22 mouse cellular contexts compared by ENCODE assay signal in the genomic region with DNA sequence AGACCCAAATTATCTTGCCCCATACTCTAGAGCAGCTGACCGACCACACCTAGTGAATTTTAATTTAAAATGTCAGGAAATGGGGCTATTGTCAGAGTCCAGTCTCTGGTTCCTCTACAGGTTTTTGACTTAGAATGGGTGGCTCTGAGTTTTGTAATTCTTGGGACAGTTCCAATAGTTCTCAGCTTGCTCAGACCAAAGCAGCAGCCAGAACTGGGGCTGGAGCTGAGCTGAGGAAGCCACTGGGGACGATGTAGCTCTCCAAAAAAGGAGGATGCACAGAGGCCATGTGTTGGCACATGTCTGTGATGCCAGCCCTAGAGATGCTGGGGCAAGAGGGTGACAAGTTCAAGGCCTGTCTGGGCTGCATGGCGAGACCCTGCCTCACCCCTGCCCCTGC. TPM values are rescaled to one million over a fixed set of nuclear protein-coding genes. Genes with fewer than 3 reads are reported as not detected.
DNase-seq lines count a peak whose midpoint lies in the region; ATAC-seq and TF ChIP-seq lines count a peak whose summit lies in the region.
"Had no signal": no experiment of that assay in that cellular context is flagged by ENCODE, and none has a peak within 500 bp of the region (broad histone marks: within the 10 kb centered on the region; RNA-seq: fewer than 3 reads in every experiment).

No protein-coding gene starts in this region.

- 64% methylated on average over 3 of the region's 3 CpGs for WGBS in heart, embryonic 11.5 days (ENCODE audit: insufficient replicate concordance)
- 46% methylated on average over 3 of the region's 3 CpGs for WGBS in lung, embryonic 14.5 days

- H3K4me3 ChIP-seq in heart, embryonic 11.5 days (ENCODE audit: low read depth, low read length) = no peak overlapping the region
- H3K4me3 ChIP-seq in lung, embryonic 14.5 days (ENCODE audit: low read depth, low read length) = no peak overlapping the region
- H3K4me3 ChIP-seq: forebrain, embryonic 13.5 days; intestine, embryonic 15.5 days; left cerebral cortex, adult 2 months; limb, embryonic 12.5 days; myocyte; neural tube, embryonic 15.5 days had no signal

- H3K4me2 ChIP-seq in heart, embryonic 11.5 days = no peak overlapping the region
- no peak overlapping the region for H3K4me2 ChIP-seq in lung, embryonic 14.5 days
- H3K4me2 ChIP-seq: forebrain, embryonic 13.5 days; intestine, embryonic 15.5 days; limb, embryonic 12.5 days; neural tube, embryonic 15.5 days had no signal

- no peak for TF ChIP-seq CTCF in lung, embryonic 14.5 days (IDR thresholded peaks at IDR 0.05; ENCODE audit: low read depth)

- no peak overlapping the region for H3K9ac ChIP-seq in heart, embryonic 11.5 days (ENCODE audit: low read depth, low read length)
- H3K9ac ChIP-seq in lung, embryonic 14.5 days = no peak overlapping the region
- H3K9ac ChIP-seq: forebrain, embryonic 13.5 days; intestine, embryonic 15.5 days; limb, embryonic 12.5 days; liver, embryonic 14.5 days; neural tube, embryonic 15.5 days had no signal

- no peaks in the 10 kb centered on the region for H3K9me3 ChIP-seq in heart, embryonic 11.5 days (replicated peaks; ENCODE audit: control insufficient read depth, low read length)
- H3K9me3 ChIP-seq in lung, embryonic 14.5 days (ENCODE audit: low read depth, low read length) = no peaks in the 10 kb centered on the region
- H3K9me3 ChIP-seq: forebrain, embryonic 13.5 days; intestine, embryonic 15.5 days; limb, embryonic 12.5 days; neural tube, embryonic 15.5 days had no signal

- H3K4me1 ChIP-seq in heart, embryonic 11.5 days (ENCODE audit: control insufficient read depth, insufficient read depth, low read length) = no peaks in the 10 kb centered on the region
- 0 out of 2 replicates have a peak, but pooled peaks cover 3% of the 10 kb centered on the region for H3K4me1 ChIP-seq in lung, embryonic 14.5 days (ENCODE audit: insufficient read depth)
- H3K4me1 ChIP-seq: forebrain, embryonic 13.5 days; intestine, embryonic 15.5 days; limb, embryonic 12.5 days; neural tube, embryonic 15.5 days had no signal

- ATAC-seq in heart, embryonic 11.5 days (replicated peaks; ENCODE audit: insufficient number of reproducible peaks, low FRiP score, low TSS enrichment) = no peak
- ATAC-seq in lung, embryonic 14.5 days (ENCODE audit: insufficient read depth) = 0 out of 2 replicates have a peak, but pooled peaks have one; percentile 53
- ATAC-seq: forebrain, embryonic 13.5 days; intestine, embryonic 15.5 days had no signal

- no peaks in the 10 kb centered on the region for H3K36me3 ChIP-seq in heart, embryonic 11.5 days (ENCODE audit: control insufficient read depth, insufficient read depth, low read length)
- no peaks in the 10 kb centered on the region for H3K36me3 ChIP-seq in lung, embryonic 14.5 days (ENCODE audit: insufficient read depth)
- H3K36me3 ChIP-seq: intestine, embryonic 15.5 days; limb, embryonic 12.5 days; neural tube, embryonic 15.5 days had no signal

- H3K27ac ChIP-seq in heart, embryonic 11.5 days (ENCODE audit: low read depth, low read length) = no peak overlapping the region
- H3K27ac ChIP-seq in lung, embryonic 14.5 days (ENCODE audit: low read depth) = no peak overlapping the region
- H3K27ac ChIP-seq: forebrain, embryonic 13.5 days; intestine, embryonic 15.5 days; left cerebral cortex, adult 2 months; limb, embryonic 12.5 days; liver, embryonic 14.5 days; neural tube, embryonic 15.5 days had no signal

- peak; percentile 96 for DNase-seq in heart, adult 11 months
- peak; percentile 70 for DNase-seq in lung, embryonic 14.5 days
- DNase-seq in lung, postnatal 4 days = no peak
- DNase-seq in MN1 (ENCODE audit: low spot score) = peak; percentile 25
- peak; percentile 47 to 60 for DNase-seq in heart, adult 9 months (ENCODE audit: low spot score in 2 of 2)
- no peak for DNase-seq in cerebellum, adult 18-20 months
- no peak for DNase-seq in left cerebral cortex, adult 18-20 months (ENCODE audit: low spot score in 2 of 2)
- DNase-seq: midbrain, embryonic 14.5 days; right cerebral cortex, postnatal 4 days; thymus, adult 18-20 months had no signal

- peaks cover 2% of the 10 kb centered on the region; the same call in 1 of the 2 replicates for H3K27me3 ChIP-seq in heart, embryonic 11.5 days (ENCODE audit: control insufficient read depth, insufficient read depth, low read length)
- H3K27me3 ChIP-seq in lung, embryonic 14.5 days (ENCODE audit: insufficient read depth, low read length) = no peaks in the 10 kb centered on the region
- H3K27me3 ChIP-seq: forebrain, embryonic 13.5 days; intestine, embryonic 15.5 days; neural tube, embryonic 15.5 days had no signal

RNA-seq across cellular contexts. Expression of a gene that starts 55.3 kb away (rescaled TPM):
- polyA plus RNA-seq in heart, embryonic 11.5 days (2014; fragmentation: Nextera tagmentation; extraction: Ambion mirVana) = 0.11 and 0.14 TPM in 2 replicates
- 10.3 and 11.5 TPM in 2 replicates for polyA plus RNA-seq in lung, embryonic 14.5 days (2014; fragmentation: Nextera tagmentation; extraction: Ambion mirVana)
- total RNA-seq in left cerebral cortex, adult 18-20 months (2021) = not detected
- total RNA-seq: granulocyte monocyte progenitor cell, adult 5-6 weeks; layer of hippocampus, adult 8-10 months; left cerebral cortex, adult 2 months; megakaryocyte, adult 5-6 weeks; MEL had no signal

Comparison
In these comparisons a context has a peak if more than half of its experiments do, and no peak if none do; other contexts are left out.
1. DNase-seq: peak in heart, adult 11 months (single experiment), lung, embryonic 14.5 days (single experiment), MN1 (single experiment) and heart, adult 9 months (2 of 2); none in lung, postnatal 4 days (0 of 2), cerebellum, adult 18-20 months (0 of 2) and left cerebral cortex, adult 18-20 months (0 of 2).